In genomic region chr7:143142680-143143079, GRCm38 (mm10) we compare ENCODE assay signal across 23 mouse cellular contexts. TPM values are rescaled to one million over a fixed set of nuclear protein-coding genes. Genes with fewer than 3 reads are reported as not detected.
DNase-seq lines count a peak whose midpoint lies in the region; ATAC-seq lines count a peak whose summit lies in the region.
"Had no signal": no experiment of that assay in that cellular context is flagged by ENCODE, and none has a peak within 500 bp of the region (broad histone marks: within the 10 kb centered on the region; RNA-seq: fewer than 3 reads in every experiment).

No protein-coding gene starts in this region.

- no peak overlapping the region for H3K4me3 ChIP-seq in heart, embryonic 15.5 days
- no peak overlapping the region for H3K4me3 ChIP-seq in intestine, embryonic 16.5 days (ENCODE audit: low read length)
- no peak overlapping the region for H3K4me3 ChIP-seq in intestine, embryonic 15.5 days (replicated peaks)
- no peak overlapping the region for H3K4me3 ChIP-seq in stomach, embryonic 16.5 days (replicated peaks; ENCODE audit: low read length)
- H3K4me3 ChIP-seq: embryonic facial prominence, embryonic 10.5 days; embryonic facial prominence, embryonic 12.5 days; forebrain, embryonic 13.5 days; forebrain, embryonic 15.5 days had no signal

- no peaks in the 10 kb centered on the region for H3K36me3 ChIP-seq in heart, embryonic 15.5 days
- H3K36me3 ChIP-seq in intestine, embryonic 16.5 days (ENCODE audit: control insufficient read depth, insufficient read depth, low read length) = no peaks in the 10 kb centered on the region
- no peaks in the 10 kb centered on the region for H3K36me3 ChIP-seq in intestine, embryonic 15.5 days
- no peaks in the 10 kb centered on the region for H3K36me3 ChIP-seq in stomach, embryonic 16.5 days (ENCODE audit: control insufficient read depth, insufficient read depth, low read length)
- H3K36me3 ChIP-seq: embryonic facial prominence, embryonic 10.5 days; embryonic facial prominence, embryonic 12.5 days; forebrain, embryonic 15.5 days; G1E had no signal

- H3K9me3 ChIP-seq in heart, embryonic 15.5 days (replicated peaks) = no peaks in the 10 kb centered on the region
- H3K9me3 ChIP-seq in intestine, embryonic 16.5 days (ENCODE audit: control insufficient read depth, low read length) = no peaks in the 10 kb centered on the region
- H3K9me3 ChIP-seq in intestine, embryonic 15.5 days = no peaks in the 10 kb centered on the region
- H3K9me3 ChIP-seq in stomach, embryonic 16.5 days (replicated peaks; ENCODE audit: control insufficient read depth, low read length) = no peaks in the 10 kb centered on the region
- H3K9me3 ChIP-seq: embryonic facial prominence, embryonic 10.5 days; embryonic facial prominence, embryonic 12.5 days; forebrain, embryonic 13.5 days; forebrain, embryonic 15.5 days; G1E had no signal

- H3K27ac ChIP-seq in heart, embryonic 15.5 days = 0 out of 2 replicates have a peak overlapping the region, but pooled peaks have one; percentile 4
- no peak overlapping the region for H3K27ac ChIP-seq in intestine, embryonic 16.5 days (ENCODE audit: low read length)
- no peak overlapping the region for H3K27ac ChIP-seq in intestine, embryonic 15.5 days
- H3K27ac ChIP-seq in stomach, embryonic 16.5 days (ENCODE audit: low read length) = no peak overlapping the region
- H3K27ac ChIP-seq: embryonic facial prominence, embryonic 10.5 days; embryonic facial prominence, embryonic 12.5 days; forebrain, embryonic 13.5 days; forebrain, embryonic 15.5 days had no signal

- peaks cover 73% of the 10 kb centered on the region for H3K4me1 ChIP-seq in heart, embryonic 15.5 days (replicated peaks)
- H3K4me1 ChIP-seq in intestine, embryonic 16.5 days (ENCODE audit: control insufficient read depth, insufficient read depth, low read length) = peaks cover 18% of the 10 kb centered on the region
- peaks cover 12% of the 10 kb centered on the region; the same call in 1 of the 2 replicates for H3K4me1 ChIP-seq in intestine, embryonic 15.5 days (replicated peaks)
- peaks cover 18% of the 10 kb centered on the region for H3K4me1 ChIP-seq in stomach, embryonic 16.5 days (ENCODE audit: control insufficient read depth, insufficient read depth, low read length)
- H3K4me1 ChIP-seq: embryonic facial prominence, embryonic 12.5 days; forebrain, embryonic 13.5 days; forebrain, embryonic 15.5 days had no signal

- intact Hi-C loops in heart, postnatal 25 days (cut with DNase I) = no loop called here

- DNase-seq in heart, postnatal 25 days (ENCODE audit: low spot score) = no peak
- DNase-seq: adrenal gland, adult 8-10 months; adrenal gland, postnatal 36 days; B cell, adult 2 months; cerebellum, adult 11-12 months; cerebellum, adult 2 months; cerebellum, adult 9-10 months; cerebellum, postnatal 10 days; cerebellum, postnatal 25 days had no signal

- no peak for ATAC-seq in heart, embryonic 15.5 days (replicated peaks; ENCODE audit: insufficient number of reproducible peaks, insufficient read depth, low FRiP score, low read depth)
- ATAC-seq in intestine, embryonic 16.5 days = peak; percentile 47; the same call in 1 of the 2 replicates
- no peak for ATAC-seq in intestine, embryonic 15.5 days
- ATAC-seq in stomach, embryonic 16.5 days (ENCODE audit: insufficient read depth, low FRiP score) = peak; percentile 28; the same call in 1 of the 2 replicates
- ATAC-seq: activated CD4-positive, CD25-positive, alpha-beta regulatory T cell, adult 4 months; CD4-positive, CD25-positive, alpha-beta regulatory T cell, adult 4 months; forebrain, embryonic 13.5 days; forebrain, embryonic 15.5 days; Patski had no signal

- H3K27me3 ChIP-seq in heart, embryonic 15.5 days = no peaks in the 10 kb centered on the region
- no peaks in the 10 kb centered on the region for H3K27me3 ChIP-seq in intestine, embryonic 16.5 days (replicated peaks; ENCODE audit: control insufficient read depth, insufficient read depth, low read length)
- H3K27me3 ChIP-seq in intestine, embryonic 15.5 days (replicated peaks) = no peaks in the 10 kb centered on the region
- H3K27me3 ChIP-seq in stomach, embryonic 16.5 days (ENCODE audit: control insufficient read depth, insufficient read depth, low read length) = no peaks in the 10 kb centered on the region
- H3K27me3 ChIP-seq: embryonic facial prominence, embryonic 12.5 days; forebrain, embryonic 13.5 days; forebrain, embryonic 15.5 days; Patski had no signal

- H3K4me2 ChIP-seq in heart, embryonic 15.5 days = no peak overlapping the region
- no peak overlapping the region for H3K4me2 ChIP-seq in intestine, embryonic 16.5 days (ENCODE audit: low read depth, low read length)
- no peak overlapping the region for H3K4me2 ChIP-seq in intestine, embryonic 15.5 days (replicated peaks)
- no peak overlapping the region for H3K4me2 ChIP-seq in stomach, embryonic 16.5 days (ENCODE audit: low read depth, low read length)
- H3K4me2 ChIP-seq: embryonic facial prominence, embryonic 12.5 days; forebrain, embryonic 13.5 days; forebrain, embryonic 15.5 days had no signal

- 69% methylated on average over 2 of the region's 2 CpGs for WGBS in heart, embryonic 15.5 days
- 89% methylated on average over 2 of the region's 2 CpGs for WGBS in intestine, embryonic 16.5 days
- 83% methylated on average over 2 of the region's 2 CpGs for WGBS in intestine, embryonic 15.5 days
- 78% methylated on average over 2 of the region's 2 CpGs for WGBS in stomach, embryonic 16.5 days

- no peak overlapping the region for H3K9ac ChIP-seq in heart, embryonic 15.5 days
- H3K9ac ChIP-seq in intestine, embryonic 16.5 days (ENCODE audit: low read depth, low read length) = no peak overlapping the region
- no peak overlapping the region for H3K9ac ChIP-seq in intestine, embryonic 15.5 days
- no peak overlapping the region for H3K9ac ChIP-seq in stomach, embryonic 16.5 days (ENCODE audit: low read length)
- H3K9ac ChIP-seq: embryonic facial prominence, embryonic 12.5 days; forebrain, embryonic 13.5 days; forebrain, embryonic 15.5 days had no signal

RNA-seq across cellular contexts. Expression of gene Kcnq1, which starts 36.5 kb away (rescaled TPM):
- 25.8 and 27.5 TPM in 2 replicates for polyA plus RNA-seq in heart, embryonic 15.5 days (2015; fragmentation: Nextera tagmentation; extraction: Ambion mirVana)
- 10 to 100 TPM; 37.4 to 37.7 TPM for total RNA-seq in heart, postnatal 25 days (2021)
- polyA plus RNA-seq in intestine, embryonic 16.5 days (2015; fragmentation: Nextera tagmentation; extraction: Ambion mirVana) = 9.7 and 10.8 TPM in 2 replicates
- 7.9 and 9.9 TPM in 2 replicates for polyA plus RNA-seq in intestine, embryonic 15.5 days (2015; fragmentation: Nextera tagmentation; extraction: Ambion mirVana)
- 10.0 and 10.1 TPM in 2 replicates for polyA plus RNA-seq in stomach, embryonic 16.5 days (2015; fragmentation: Nextera tagmentation; extraction: Ambion mirVana)
- total RNA-seq: CH12.LX, G1E had no signal
- polyA plus RNA-seq: activated CD4-positive, CD25-positive, alpha-beta regulatory T cell, adult 4 months; CD4-positive, CD25-positive, alpha-beta regulatory T cell, adult 4 months; G1E had no signal

RNA-seq across cellular contexts. Expression of gene Trpm5, which starts 48.2 kb away (rescaled TPM):
- polyA plus RNA-seq in heart, embryonic 15.5 days (2015; fragmentation: Nextera tagmentation; extraction: Ambion mirVana) = 3.8 and 4.7 TPM in 2 replicates
- not detected for total RNA-seq in heart, postnatal 25 days (2021)
- polyA plus RNA-seq in intestine, embryonic 16.5 days (2015; fragmentation: Nextera tagmentation; extraction: Ambion mirVana) = 7.9 and 8.0 TPM in 2 replicates
- 8.2 and 9.8 TPM in 2 replicates for polyA plus RNA-seq in intestine, embryonic 15.5 days (2015; fragmentation: Nextera tagmentation; extraction: Ambion mirVana)
- polyA plus RNA-seq in stomach, embryonic 16.5 days (2015; fragmentation: Nextera tagmentation; extraction: Ambion mirVana) = 18.3 and 18.5 TPM in 2 replicates
- polyA plus RNA-seq: activated CD4-positive, CD25-positive, alpha-beta regulatory T cell, adult 4 months; CD4-positive, CD25-positive, alpha-beta regulatory T cell, adult 4 months; cortical plate, adult 2 months; G1E had no signal

Comparison
In these comparisons a context has a peak if more than half of its experiments do, and no peak if none do; other contexts are left out.
1. ATAC-seq: peak in intestine, embryonic 16.5 days (single experiment) and stomach, embryonic 16.5 days (single experiment); none in heart, embryonic 15.5 days (single experiment) and intestine, embryonic 15.5 days (single experiment).